ENCODE assay signal across 8 mouse cellular contexts in the genomic region with DNA sequence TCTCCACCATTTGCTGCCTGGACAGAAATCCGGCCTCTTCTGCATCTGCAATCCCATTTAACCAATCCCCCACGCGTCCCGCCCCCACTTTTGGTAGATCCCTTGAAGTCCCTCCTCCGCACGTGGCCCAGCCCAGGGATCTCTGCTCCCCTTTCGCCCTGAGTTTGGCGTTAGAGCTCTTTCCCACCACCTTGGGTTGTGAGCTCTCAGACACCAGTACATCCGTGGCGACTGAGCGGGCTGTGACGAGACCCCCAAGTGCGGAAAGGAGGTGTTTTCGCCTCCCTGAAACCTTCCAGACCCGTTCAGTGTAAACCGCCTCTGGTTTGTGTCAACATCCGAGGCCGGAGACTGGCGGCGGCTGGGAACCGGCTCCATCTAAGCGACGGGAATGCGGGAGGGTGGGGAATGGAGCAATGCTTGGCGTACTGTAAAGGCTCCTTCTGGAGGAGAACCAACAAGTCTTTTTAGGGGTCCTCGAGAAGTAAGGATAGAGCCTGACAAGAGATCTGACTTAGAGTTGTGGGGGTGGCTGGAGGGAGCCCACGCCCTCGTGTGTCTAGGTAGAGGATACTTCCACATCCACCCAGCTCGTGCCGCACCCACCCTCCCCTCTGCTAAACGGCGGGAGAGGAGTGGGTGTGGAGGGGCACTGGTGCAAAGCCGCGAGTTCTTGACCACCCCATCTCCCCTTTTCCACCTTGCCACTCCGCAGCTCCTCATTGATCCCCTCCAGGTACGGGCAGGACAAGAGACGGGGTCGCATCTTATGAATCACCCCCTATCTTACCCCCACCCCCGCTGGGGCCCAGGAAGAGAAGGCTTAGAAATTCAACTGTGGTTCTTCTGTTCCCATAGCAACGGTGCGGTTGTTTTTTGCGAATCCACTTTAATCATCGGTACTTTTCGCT. TPM values are rescaled to one million over a fixed set of nuclear protein-coding genes. Genes with fewer than 3 reads are reported as not detected.
A peak's percentile ranks its signal among the peaks of the same experiment; 100 is the strongest.
DNase-seq lines count a peak whose midpoint lies in the region; ATAC-seq and TF ChIP-seq lines count a peak whose summit lies in the region.

A gene (plus strand): TSS at position 900 of the 911 bp plus-strand sequence.

- TF ChIP-seq POLR2A in cerebellum, adult 2 months (IDR thresholded peaks at IDR 0.05; ENCODE audit: borderline replicate concordance, insufficient read depth, low read length), result no peak

- peak within 1 kb of the TSS; percentile 72 for H3K4me2 ChIP-seq in kidney, embryonic 14.5 days (replicated peaks; ENCODE audit: low read depth, low read length)
- peak within 1 kb of the TSS; percentile 77 for H3K4me2 ChIP-seq in limb, embryonic 15.5 days

- H3K4me1 ChIP-seq in cerebellum, adult 2 months (ENCODE audit: control insufficient read depth, insufficient read depth, low read length), result no peaks in the 10 kb centered on the region; the same call in 1 of the 2 replicates
- H3K4me1 ChIP-seq in kidney, embryonic 14.5 days (ENCODE audit: control insufficient read depth, insufficient read depth, low read length), result peaks cover 7% of the 10 kb centered on the region; the same call in 1 of the 2 replicates
- peaks cover 19% of the 10 kb centered on the region for H3K4me1 ChIP-seq in limb, embryonic 15.5 days

- H3K27ac ChIP-seq in cerebellum, adult 2 months (ENCODE audit: insufficient read depth, low read length), result no peak within 1 kb of the TSS
- no peak within 1 kb of the TSS for H3K27ac ChIP-seq in kidney, embryonic 14.5 days (ENCODE audit: low read depth, low read length)
- no peak within 1 kb of the TSS for H3K27ac ChIP-seq in limb, embryonic 15.5 days

- WGBS in cerebellum, adult 2 months, result 1% methylated on average over 44 of the region's 44 CpGs
- under 1% methylated on average over 43 of the region's 44 CpGs for WGBS in kidney, embryonic 14.5 days
- under 1% methylated on average over 44 of the region's 44 CpGs for WGBS in limb, embryonic 15.5 days

- no peak for TF ChIP-seq CTCF in cerebellum, adult 2 months (IDR thresholded peaks at IDR 0.05; ENCODE audit: borderline replicate concordance, insufficient read depth, low read depth, low read length)

- no peaks in the 10 kb centered on the region for H3K9me3 ChIP-seq in kidney, embryonic 14.5 days (ENCODE audit: control insufficient read depth, low read length)
- H3K9me3 ChIP-seq in limb, embryonic 15.5 days, result no peaks in the 10 kb centered on the region

- H3K27me3 ChIP-seq in cerebellum, adult 2 months (ENCODE audit: control insufficient read depth, insufficient read depth, low read length), result no peaks in the 10 kb centered on the region
- peaks cover 43% of the 10 kb centered on the region for H3K27me3 ChIP-seq in kidney, embryonic 14.5 days (ENCODE audit: control insufficient read depth, insufficient read depth, low read length)
- H3K27me3 ChIP-seq in limb, embryonic 15.5 days, result peaks cover 70% of the 10 kb centered on the region

- peak within 1 kb of the TSS; percentile 44 for H3K9ac ChIP-seq in kidney, embryonic 14.5 days (ENCODE audit: low read depth, low read length)
- H3K9ac ChIP-seq in limb, embryonic 15.5 days, result no peak within 1 kb of the TSS

- peak within 1 kb of the TSS; percentile 77 for H3K4me3 ChIP-seq in cerebellum, adult 2 months (replicated peaks; ENCODE audit: insufficient read depth, low read depth, low read length)
- peak within 1 kb of the TSS; percentile 45 for H3K4me3 ChIP-seq in kidney, embryonic 14.5 days (ENCODE audit: low read length)
- H3K4me3 ChIP-seq in limb, embryonic 15.5 days, result peak within 1 kb of the TSS; percentile 46

- H3K36me3 ChIP-seq in kidney, embryonic 14.5 days (ENCODE audit: control insufficient read depth, insufficient read depth, low read length), result no peaks in the 10 kb centered on the region
- no peaks in the 10 kb centered on the region for H3K36me3 ChIP-seq in limb, embryonic 15.5 days

- DNase-seq in kidney, adult 18-20 months, result peak; percentile 8
- DNase-seq in kidney, adult 8-10 months, result no peak
- DNase-seq in cerebellum, adult 2 months, result peak; percentile 41
- peak; percentile 65 for DNase-seq in neural tube, embryonic 10.5 days (ENCODE audit: extremely low spot score, low spot score)

- ATAC-seq in frontal cortex, adult (ENCODE audit: low TSS enrichment), result peak; percentile 56
- ATAC-seq in kidney, embryonic 14.5 days (ENCODE audit: low FRiP score, low TSS enrichment), result peak; percentile 56
- ATAC-seq in limb, embryonic 15.5 days (ENCODE audit: insufficient number of reproducible peaks, low FRiP score, low TSS enrichment, low read depth), result 0 out of 2 replicates have a peak, but pooled peaks have one; percentile 37
- no peak; the same call in 1 of the 2 replicates for ATAC-seq in erythroid progenitor cell, adult 5-6 weeks (replicated peaks; ENCODE audit: low FRiP score, poor library complexity, severe bottlenecking)

RNA-seq across cellular contexts. Expression of the gene that starts here (rescaled TPM):
- polyA plus RNA-seq in cerebellum, adult 2 months (2012; rRNA removed), result 23.9 and 25.7 TPM in 2 replicates
- polyA plus RNA-seq in kidney, embryonic 14.5 days (2014; fragmentation: Nextera tagmentation; extraction: Ambion mirVana), result 0.83 and 1.0 TPM in 2 replicates
- polyA plus RNA-seq in limb, embryonic 15.5 days (2015; fragmentation: Nextera tagmentation; extraction: Ambion mirVana), result 0.46 and 0.50 TPM in 2 replicates
- not detected in 2 replicates for total RNA-seq in erythroid progenitor cell, adult 5-6 weeks (2015; ENCODE audit: low replicate concordance)
- not detected in 2 replicates for total RNA-seq in erythroid progenitor cell, adult 5-6 weeks (2017; ENCODE audit: low replicate concordance)

Comparison
In these comparisons a context has a peak if more than half of its experiments do, and no peak if none do; other contexts are left out.
1. RNA of the gene that starts here (polyA plus RNA-seq): 23.9 to 25.7 TPM in cerebellum, adult 2 months; 0.83 to 1.0 TPM in kidney, embryonic 14.5 days and 0.46 to 0.50 TPM in limb, embryonic 15.5 days; every median in the first group is over 10 times any median in the second.
2. DNase-seq: peak in kidney, adult 18-20 months (single experiment), cerebellum, adult 2 months (2 of 2) and neural tube, embryonic 10.5 days (single experiment); none in kidney, adult 8-10 months (0 of 2).
3. Peak in ATAC-seq, H3K4me3 ChIP-seq and H3K4me2 ChIP-seq in limb, embryonic 15.5 days; RNA of the gene not detected or under 1 TPM.
4. Peak in every context shown above with its lines, with median percentiles within 50 percentile points of each other: H3K4me3 ChIP-seq.